Mouse (Mus musculus) CH12.LX (cell line): ENCODE measurements around the gene Lrtm1.

Source experiments
- CTCF ChIP-seq, 2 experiments: IDR thresholded peaks in 1 of 2; conservative IDR thresholded peaks in 1 of 2; 2 replicates each; pipeline ENCODE4 v1.5.1; 2011 to 2012; ENCODE audit warnings: low read depth in 2 of 2, low read length in 2 of 2, improper control_type of control experiment in 1 of 2, inconsistent platforms in 1 of 2, mild to moderate bottlenecking in 1 of 2, moderate library complexity in 1 of 2
- E2F4 ChIP-seq: IDR thresholded peaks from 2 replicates; pipeline ENCODE4 v1.6.1; 2011; ENCODE audit warnings: low read depth, low read length, improper control_type of control experiment; ENCODE audit not compliant: insufficient replicate concordance
- EP300 ChIP-seq: IDR thresholded peaks from 2 replicates; pipeline ENCODE4 v1.6.1; 2011; ENCODE audit warnings: low read length, improper control_type of control experiment
- GABPA ChIP-seq: IDR thresholded peaks from 2 replicates; pipeline ENCODE4 v1.6.1; 2012; ENCODE audit warnings: low read depth, low read length, improper control_type of control experiment, inconsistent platforms; ENCODE audit not compliant: insufficient replicate concordance
- MAX ChIP-seq: IDR thresholded peaks from 2 replicates; pipeline ENCODE4 v1.6.1; 2011; ENCODE audit warnings: low read length, improper control_type of control experiment
- MXI1 ChIP-seq: IDR thresholded peaks from 2 replicates; pipeline ENCODE4 v1.6.1; 2011; ENCODE audit warnings: mild to moderate bottlenecking, low read depth, low read length, improper control_type of control experiment
- NRF1 ChIP-seq: IDR thresholded peaks from 2 replicates; pipeline ENCODE4 v1.6.1; 2014; ENCODE audit warnings: low read depth, mild to moderate bottlenecking, inconsistent platforms, low read length, improper control_type of control experiment, moderate library complexity
- POLR2A ChIP-seq: IDR thresholded peaks from 2 replicates; pipeline ENCODE4 v1.6.1; 2011; ENCODE audit warnings: low read depth, mild to moderate bottlenecking, improper control_type of control experiment, low read length
- RAD21 ChIP-seq: IDR thresholded peaks from 2 replicates; pipeline ENCODE4 v1.6.1; 2011; ENCODE audit warnings: low read depth, mild to moderate bottlenecking, low read length, improper control_type of control experiment, moderate library complexity
- SIN3A ChIP-seq: IDR thresholded peaks from 2 replicates; pipeline ENCODE4 v1.6.1; 2012; ENCODE audit warnings: low read length, improper control_type of control experiment, inconsistent platforms
- TBP ChIP-seq: conservative IDR thresholded peaks from 2 replicates; pipeline ENCODE4 v1.6.1; 2011; ENCODE audit warnings: low read depth, low read length, improper control_type of control experiment
- TCF12 ChIP-seq: IDR thresholded peaks from 2 replicates; pipeline ENCODE4 v1.6.1; 2014; ENCODE audit warnings: low read depth, mild to moderate bottlenecking, inconsistent platforms, low read length, improper control_type of control experiment
- ZMIZ1 ChIP-seq: IDR thresholded peaks from 2 replicates; pipeline ENCODE4 v1.6.1; 2012; ENCODE audit warnings: low read depth, mild to moderate bottlenecking, inconsistent platforms, low read length, improper control_type of control experiment
- ZNF384 ChIP-seq: IDR thresholded peaks from 2 replicates; pipeline ENCODE4 v1.6.1; 2012; ENCODE audit warnings: low read depth, low read length, improper control_type of control experiment, inconsistent platforms

GRCm38 (mm10) chr14:29015896-29016295, 2.1 kb upstream of the Lrtm1 start:
- TF ChIP-seq CTCF (conservative IDR thresholded peaks at IDR 0.05 in 1 of 2, IDR thresholded peaks at IDR 0.05 in 1 of 2; ENCODE audit: low read depth in 2 of 2, low read length in 2 of 2) (no peak), E2F4 (no peak), MAX (no peak), RAD21 (no peak), SIN3A (no peak), ZMIZ1 (no peak), EP300 (no peak), NRF1 (no peak), POLR2A (no peak), TCF12 (no peak), MXI1 (no peak), GABPA (no peak), TBP (no peak), ZNF384 (no peak)
